Mouse (Mus musculus) B cell, adult 2 months (primary cell): ENCODE data around the gene Krtap7-1.
A peak's percentile ranks its signal among the peaks of the same experiment; 100 is the strongest.

Source experiments
- DNase-seq, 2 experiments: peaks; one replicate each; pipeline ENCODE4 v3.0.0; 2022

Krtap7-1 gene

DNA sequence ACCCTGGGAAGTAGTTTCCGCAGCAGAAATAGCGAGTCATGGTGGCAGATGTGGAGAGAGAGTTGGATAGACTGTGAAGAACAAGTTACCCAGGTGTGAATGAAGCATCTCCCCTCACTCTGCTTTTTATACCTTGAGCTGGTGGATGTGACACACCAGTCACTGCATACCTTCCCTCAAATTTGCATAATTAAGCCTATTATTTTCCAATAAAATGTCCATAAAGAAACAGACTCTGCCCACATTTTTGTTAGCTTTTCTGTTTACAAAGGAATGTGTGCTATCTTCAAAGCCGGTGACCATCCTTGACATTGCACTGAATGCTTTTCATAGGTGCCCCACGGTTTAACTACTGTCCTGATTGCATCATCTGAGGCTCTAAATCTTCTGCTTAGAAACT, at the start of gene Krtap7-1:
Krtap7-1 (minus strand) TSS at position 101 of the 400 bp plus-strand sequence.
- no peak for DNase-seq

DNA sequence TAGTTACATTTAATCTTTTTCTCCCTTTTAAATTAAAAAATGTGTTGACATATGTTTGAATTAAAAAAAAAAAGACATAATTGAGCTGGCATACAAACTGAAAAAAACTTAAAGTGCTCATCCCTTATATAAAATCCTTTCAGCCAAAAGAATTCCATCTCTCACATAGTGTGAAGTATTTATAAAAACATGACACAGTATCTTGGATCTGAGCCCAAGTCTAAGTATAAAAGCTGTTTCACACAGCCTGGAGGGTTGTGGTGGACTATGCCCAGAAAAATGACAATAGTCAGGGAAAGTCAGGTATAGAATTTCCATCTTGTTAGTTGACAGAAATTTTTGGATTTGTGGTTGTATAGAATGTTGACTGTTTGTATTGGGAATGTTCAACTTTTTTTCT, 42.2 kb upstream of the Krtap7-1 start:
- DNase-seq: no peak

DNA sequence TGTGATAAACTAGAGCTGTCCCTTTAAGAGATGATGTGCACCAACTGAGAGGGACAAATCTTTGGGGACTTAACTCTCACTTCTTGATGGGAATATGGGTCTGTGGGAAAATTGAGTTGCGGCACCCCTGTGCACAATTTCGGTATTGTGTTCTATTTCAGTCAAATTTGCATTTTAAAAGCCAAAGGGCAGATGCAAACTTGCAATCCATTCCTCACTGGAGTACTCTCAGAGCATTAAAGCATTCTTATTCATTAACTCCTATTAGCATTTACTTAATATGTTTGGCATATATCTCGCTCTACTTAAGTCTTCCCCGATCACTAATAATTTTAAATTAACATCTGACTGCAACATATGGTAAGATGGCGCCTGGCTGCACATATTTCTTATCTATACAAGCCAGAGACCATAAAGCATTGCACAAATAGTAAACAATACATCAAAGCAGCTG, 29.9 kb upstream of the Krtap7-1 start:
- DNase-seq: no peak

DNA sequence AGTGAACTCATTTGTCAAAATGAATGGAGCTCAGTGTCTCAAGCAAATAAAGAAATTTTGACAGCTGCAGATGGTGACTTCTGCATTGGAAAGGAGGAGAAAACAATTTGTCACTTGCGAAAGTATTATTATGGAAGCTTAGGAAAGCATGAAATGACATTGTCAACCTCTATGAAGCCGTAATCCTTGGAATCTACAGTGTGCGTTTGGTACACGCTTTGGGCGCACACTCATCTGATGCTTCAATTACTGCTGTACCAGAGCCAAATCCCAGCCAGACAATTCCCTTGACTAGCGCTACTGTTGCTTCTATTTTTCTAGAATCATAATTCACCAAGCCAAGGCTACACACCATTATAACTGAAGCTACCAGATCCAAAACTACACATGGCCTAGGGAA, 29.2 kb upstream of the Krtap7-1 start:
- DNase-seq: no peak

DNA sequence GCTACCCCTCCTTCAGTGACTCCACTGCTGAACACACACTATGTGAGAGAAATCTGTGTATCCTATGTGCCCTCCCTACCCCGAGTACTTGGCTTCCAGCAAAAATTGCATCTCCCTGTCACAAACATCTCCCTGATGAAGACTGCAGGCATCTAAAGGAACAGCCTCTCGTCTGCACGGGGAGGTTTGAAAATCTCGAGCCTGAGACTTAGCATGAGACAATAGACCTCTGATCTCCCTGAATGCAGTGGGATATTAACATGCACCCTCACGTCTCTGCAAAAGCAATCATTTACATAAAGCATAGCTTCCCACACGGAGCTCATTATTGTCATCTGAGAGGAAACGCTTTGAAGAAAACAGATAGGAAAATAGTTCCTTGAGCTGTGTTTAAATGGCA, 22.4 kb upstream of the Krtap7-1 start:
- DNase-seq: no peak

DNA sequence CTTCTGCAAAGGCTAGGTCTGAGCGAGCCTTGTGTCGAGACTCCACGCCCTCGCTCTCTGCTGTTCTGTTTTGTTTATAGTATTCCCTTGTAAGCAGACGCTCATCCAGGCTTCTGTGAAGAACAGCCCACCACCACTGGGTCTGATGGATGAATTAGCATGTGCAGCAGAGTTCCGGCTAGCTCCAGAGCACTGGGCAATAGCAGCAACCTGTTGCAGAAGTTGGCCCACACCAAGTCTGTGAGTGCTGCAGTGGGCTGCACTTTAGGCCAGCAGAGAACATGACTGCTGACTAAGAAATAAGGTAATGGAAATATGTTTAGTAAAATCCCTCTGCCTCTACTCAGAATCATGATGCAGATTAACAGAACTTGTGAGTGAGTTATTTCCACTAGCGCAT, 21.7 kb upstream of the Krtap7-1 start:
- no peak for DNase-seq

DNA sequence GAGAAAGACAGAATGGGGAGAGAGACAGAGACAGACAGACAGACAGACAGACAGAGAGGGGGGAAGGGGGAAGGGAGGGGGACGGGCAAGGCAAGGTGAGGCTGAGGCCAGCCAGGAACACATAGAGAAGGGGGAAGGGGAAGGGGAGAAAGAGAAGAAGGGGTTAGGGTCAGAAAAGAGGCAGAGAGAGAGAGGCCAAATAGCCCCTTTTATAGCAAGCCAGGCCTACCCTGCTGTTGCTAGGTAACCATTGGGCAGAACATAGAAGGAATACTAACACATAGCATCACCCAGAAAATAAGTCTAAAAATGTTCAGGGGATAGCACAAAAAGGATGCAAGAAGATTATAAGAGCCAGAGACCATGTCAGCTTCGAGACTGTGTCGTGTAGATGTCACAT, 20.3 kb upstream of the Krtap7-1 start:
- DNase-seq: no peak

DNA sequence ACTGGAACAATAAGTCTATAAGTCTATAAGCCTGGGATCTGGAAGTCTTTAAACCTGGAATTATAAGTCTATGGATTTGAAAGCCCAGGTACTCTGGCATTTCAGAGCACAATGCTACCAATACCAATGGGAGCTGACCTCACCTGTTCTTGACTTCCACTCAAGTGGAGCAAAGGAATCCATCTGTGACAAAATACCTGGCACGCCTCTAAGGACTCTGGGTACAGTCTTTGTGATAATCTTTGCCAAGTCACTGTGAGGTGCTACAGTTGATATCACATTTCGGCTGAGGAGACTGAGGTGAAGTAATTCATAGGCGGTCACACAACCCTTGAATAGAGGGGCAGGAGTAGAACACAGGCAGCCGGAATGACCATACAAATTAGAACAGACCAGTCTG, 12.9 kb upstream of the Krtap7-1 start:
- DNase-seq: no peak

DNA sequence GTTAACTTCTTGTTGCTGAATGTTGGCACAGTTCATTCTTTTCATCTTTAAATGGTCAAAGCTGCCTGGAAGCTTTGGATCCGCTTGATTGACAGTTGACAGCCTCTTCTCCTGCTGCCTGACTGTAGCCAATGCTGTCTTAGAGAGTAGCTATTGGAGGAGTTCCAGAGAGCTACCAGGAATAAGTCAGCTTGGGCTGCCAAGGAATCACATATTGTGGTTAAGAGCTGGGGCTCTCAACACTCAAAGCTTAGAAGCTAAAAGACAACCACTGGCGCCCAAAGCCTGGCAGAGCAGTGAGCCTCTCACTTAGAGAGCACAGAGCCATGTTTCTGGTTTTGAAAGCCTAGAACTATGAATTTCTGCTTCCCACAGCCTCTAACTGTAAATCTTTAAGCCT, 12.4 kb upstream of the Krtap7-1 start:
- no peak for DNase-seq

DNA sequence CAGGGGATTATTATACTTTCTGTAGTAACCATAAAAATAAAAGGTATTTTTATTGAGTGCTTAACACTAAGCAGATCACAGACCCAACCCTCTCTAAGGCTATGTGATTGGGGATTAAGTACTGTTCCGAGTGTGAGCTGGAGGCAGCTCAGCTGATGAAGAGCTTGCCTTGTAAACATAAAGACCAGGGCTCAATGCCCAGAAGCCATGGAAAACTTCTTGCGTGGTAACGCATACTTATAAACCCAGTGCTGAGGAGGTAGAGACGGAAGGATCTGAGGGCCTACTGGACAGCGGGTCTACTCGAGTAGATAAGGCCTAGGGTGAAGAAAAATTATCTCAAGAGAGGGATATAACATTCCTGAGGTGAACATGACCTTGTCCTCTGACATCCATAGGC, 12.0 kb upstream of the Krtap7-1 start:
- no peak for DNase-seq

DNA sequence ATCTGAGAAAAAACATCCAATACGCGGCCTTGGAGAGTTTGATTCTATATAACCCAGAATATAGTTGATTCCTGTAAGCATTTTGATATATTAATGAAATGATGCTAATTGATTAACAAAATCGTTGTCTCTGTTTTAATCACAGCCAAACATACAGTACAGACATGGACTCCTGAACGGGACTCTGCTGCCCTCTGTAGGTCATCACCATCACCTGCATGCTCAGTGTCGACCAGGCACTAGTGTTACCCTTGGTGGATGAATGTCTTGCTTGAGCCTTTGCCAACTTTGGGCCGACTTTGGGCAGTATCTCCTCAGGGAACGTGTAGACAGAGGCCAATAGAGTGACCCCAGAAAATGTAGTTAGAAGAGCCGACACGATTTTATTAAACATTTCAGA, 9.5 kb upstream of the Krtap7-1 start:
- DNase-seq: peak in 1 of 2 experiments; percentile 1

DNA sequence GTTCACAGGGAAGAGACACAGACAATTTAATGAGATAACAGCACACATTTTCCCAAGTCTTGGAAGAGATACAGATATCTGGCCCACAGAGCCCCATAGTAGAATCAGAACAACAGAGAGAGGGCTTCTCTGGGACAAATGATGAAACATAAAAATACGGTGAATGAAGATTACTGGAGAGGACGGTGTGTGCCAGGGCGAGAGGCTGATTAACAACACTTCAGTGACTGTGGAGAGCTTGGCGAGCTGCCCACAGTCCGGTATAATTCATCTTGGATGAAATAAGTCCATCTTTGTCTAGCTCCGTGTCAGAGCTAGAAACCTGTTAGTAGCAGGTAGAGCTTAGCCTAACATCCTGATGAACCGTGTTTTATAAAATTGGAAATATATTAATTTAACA, 5.3 kb upstream of the Krtap7-1 start:
- no peak for DNase-seq

DNA sequence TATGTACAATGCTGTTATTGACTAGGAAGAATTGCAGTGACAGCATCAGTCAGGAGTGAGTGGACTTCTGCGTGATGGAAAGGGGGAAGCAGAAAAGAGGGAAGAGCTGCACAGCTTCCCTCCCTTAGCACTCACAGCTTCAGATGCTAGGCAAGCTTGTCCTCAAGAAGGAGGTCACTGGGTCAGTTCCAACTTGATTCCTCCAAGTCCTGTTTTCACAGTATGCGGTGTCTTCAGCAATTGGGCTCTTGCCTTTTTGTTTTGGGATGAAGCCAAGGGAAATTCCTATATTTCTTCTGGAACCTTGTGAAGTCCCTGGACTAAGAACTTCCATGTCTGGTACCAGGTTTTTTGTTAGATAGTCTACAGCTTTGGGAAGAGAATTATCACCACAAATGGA, 4.6 kb downstream of the Krtap7-1 start:
- DNase-seq: no peak

DNA sequence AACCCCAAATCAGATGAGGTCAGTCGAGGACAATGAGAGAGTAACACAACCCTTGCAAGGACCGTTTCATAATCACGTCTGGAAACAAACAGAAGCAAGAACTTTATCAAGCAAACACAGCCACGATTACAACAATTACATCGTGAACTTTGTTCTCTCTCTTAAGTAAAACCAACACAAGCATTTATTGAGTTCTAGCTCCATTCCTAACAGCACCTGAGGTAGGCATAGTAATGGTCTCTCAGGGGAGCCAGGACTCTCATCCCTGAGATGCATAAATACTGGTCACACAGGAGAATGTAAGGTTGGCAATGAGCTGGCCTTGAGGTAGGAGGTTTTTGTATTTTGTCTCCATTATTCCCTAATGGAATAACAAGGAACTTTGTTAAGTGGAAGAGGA, 6.3 kb downstream of the Krtap7-1 start:
- DNase-seq: no peak

DNA sequence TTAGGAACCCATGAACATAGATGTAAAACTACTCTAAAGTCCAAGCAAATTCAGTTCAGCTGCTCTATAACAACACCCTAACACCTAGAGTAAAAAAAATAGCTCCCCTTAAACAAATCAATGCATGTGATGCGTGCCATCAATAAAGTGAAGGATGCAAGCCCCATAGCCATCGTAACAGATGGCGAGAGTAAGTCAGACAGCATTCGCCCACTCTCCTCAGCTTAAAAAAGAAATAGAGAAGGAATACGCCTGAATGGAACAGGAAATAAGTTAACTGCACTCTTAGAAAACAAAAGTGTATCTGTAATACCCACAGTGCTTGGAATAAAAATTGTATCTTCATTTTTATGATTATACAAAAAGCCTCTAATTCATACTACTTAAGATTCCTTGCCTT, 11.1 kb downstream of the Krtap7-1 start:
- no peak for DNase-seq

DNA sequence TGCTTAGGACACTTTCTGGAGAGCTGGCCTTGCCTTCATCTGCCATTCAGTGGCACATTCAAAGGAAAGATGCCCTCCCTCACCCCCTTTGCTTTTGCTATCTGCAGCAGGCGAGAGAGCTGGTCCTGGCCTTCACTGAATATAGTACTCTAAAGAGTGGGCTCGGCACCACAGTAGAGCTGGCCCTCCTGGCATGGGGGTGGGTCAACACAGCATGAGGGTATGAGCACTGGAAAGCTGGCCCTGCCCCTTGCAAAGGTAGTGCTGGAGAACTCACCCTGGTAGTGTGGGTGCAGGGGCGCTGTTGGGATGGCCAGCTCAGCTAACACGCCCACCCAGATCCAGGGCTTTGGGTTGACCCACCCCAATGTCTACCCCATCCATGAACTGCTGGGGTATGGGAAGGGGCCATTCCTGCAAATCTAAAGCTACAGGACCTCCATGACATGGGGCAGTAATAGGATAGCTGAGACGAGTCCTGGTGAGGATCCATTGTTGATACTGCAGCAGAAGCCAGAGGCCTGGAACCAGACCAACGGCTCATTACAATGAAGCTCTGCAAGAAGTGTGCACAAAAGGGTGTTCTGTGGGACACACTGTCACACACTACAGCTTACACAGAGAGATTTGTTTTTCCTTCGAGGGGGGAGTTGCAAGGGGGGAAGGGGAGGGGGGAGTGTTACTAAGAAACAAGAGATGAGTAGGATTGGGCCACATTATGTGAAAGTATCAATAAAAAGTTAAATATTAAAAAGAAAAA, 12.5 kb downstream of the Krtap7-1 start:
- DNase-seq: no peak

DNA sequence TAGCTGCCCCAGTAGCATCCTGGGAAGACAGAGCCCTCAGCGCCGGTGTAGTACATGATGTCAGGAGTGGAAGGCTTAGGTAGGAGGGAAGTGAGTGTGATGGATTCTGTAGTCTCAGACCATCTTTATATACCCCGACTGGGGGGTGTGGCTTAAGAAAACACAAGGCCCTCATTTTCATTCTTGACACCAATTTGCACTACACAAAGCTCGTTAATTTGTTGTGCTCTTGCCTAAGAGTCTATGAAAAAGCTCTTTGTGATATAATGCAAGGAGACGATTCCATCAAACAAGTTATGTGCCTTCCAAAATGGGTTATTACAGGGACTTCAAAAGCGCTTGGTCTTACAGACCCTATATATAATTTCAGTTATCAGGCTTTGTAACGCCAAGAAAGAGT, 20.3 kb downstream of the Krtap7-1 start, which contains the start of gene Krtap8-1:
Krtap8-1 (minus strand) TSS at position 101 of the 400 bp plus-strand sequence.
- no peak for DNase-seq

DNA sequence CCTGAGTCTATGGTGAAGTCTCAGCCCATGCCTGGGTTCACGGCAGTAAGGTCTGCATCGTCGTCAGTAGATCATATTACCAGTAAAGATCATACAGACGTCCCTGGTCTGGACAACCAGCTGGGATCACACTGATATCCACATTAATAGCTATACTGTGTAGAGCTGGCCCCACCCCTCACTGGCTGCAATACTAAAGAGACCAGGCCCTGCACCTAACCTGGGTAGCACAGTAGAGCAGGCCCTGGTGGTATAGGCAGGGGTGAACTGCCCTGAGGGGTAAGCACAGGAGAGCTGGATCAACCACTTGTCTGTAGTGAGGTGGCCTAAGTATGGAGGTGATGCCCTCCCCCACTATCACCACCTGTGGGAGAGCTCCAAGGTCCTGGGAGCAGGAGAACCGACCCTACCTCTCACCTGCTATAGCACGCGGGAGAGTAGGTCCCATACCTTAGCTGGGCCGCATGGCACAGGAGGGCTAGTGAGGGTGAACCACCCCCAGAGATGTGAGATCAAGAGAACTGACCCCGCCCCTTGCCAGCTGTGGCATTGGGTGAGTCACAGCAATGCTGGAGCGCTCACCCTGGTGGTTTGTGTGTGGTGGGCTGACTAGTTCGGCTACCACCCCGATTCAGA, 30.3 kb downstream of the Krtap7-1 start:
- DNase-seq: no peak

DNA sequence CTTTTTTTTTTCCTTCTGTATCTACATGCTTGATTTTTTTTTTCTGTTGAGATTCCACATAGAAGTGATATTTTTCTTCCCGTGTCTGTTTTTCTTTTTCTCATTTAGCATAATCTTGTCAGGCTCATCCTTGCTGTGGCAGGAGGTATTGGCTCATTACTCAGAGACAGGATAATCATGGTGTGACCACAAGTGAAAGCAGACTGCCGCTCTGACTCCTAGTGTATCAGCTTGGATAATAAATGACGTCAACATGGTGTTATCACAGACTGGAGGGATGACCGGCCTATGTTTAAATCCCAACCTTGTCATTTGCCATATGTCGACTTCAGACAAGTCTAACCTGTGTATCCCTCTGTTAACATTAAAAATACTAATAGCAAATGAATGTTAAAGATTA, 46.9 kb downstream of the Krtap7-1 start:
- no peak for DNase-seq
